ENCODE assay signal across 9 mouse cellular contexts in genomic region chr7:141755831-141756230, GRCm38 (mm10). TPM values are rescaled to one million over a fixed set of nuclear protein-coding genes. Genes with fewer than 3 reads are reported as not detected.
DNase-seq lines count a peak whose midpoint lies in the region; ATAC-seq lines count a peak whose summit lies in the region.
"Had no signal": no experiment of that assay in that cellular context is flagged by ENCODE, and none has a peak within 500 bp of the region (broad histone marks: within the 10 kb centered on the region; RNA-seq: fewer than 3 reads in every experiment).

No protein-coding gene starts in this region.

- H3K4me3 ChIP-seq in forebrain, embryonic 14.5 days (ENCODE audit: low read depth, low read length) = no peak overlapping the region
- no peak overlapping the region for H3K4me3 ChIP-seq in forebrain, embryonic 13.5 days
- no peak overlapping the region for H3K4me3 ChIP-seq in hindbrain, embryonic 12.5 days
- H3K4me3 ChIP-seq in midbrain, embryonic 11.5 days (ENCODE audit: low read depth, low read length) = no peak overlapping the region

- DNase-seq in forebrain, embryonic 14.5 days (ENCODE audit: low spot score) = peak; percentile 75
- peak; percentile 13 for DNase-seq in T-cell, adult 2 months (ENCODE audit: low spot score)
- DNase-seq in cerebellum, postnatal 4 days (ENCODE audit: low spot score in 2 of 2) = peak; percentile 49 to 86
- DNase-seq in left cerebral cortex, adult 8-10 months (ENCODE audit: low spot score in 2 of 2) = peak; percentile 52 to 59
- DNase-seq in midbrain, embryonic 11.5 days (ENCODE audit: low spot score, missing footprints) = peak; percentile 95
- DNase-seq in spleen, postnatal 36 days (ENCODE audit: low spot score in 2 of 2) = peak; percentile 27 to 40

- no peaks in the 10 kb centered on the region for H3K4me1 ChIP-seq in forebrain, embryonic 14.5 days (ENCODE audit: control insufficient read depth, insufficient read depth, low read length)
- H3K4me1 ChIP-seq in forebrain, embryonic 13.5 days = no peaks in the 10 kb centered on the region
- H3K4me1 ChIP-seq in hindbrain, embryonic 12.5 days = no peaks in the 10 kb centered on the region
- no peaks in the 10 kb centered on the region for H3K4me1 ChIP-seq in midbrain, embryonic 11.5 days (ENCODE audit: control insufficient read depth, insufficient read depth, low read length)

- 51% methylated on average over 4 of the region's 4 CpGs for whole genome bisulfite sequencing in forebrain, embryonic 14.5 days
- WGBS in forebrain, embryonic 13.5 days = 44% methylated on average over 4 of the region's 4 CpGs
- whole genome bisulfite sequencing in hindbrain, embryonic 12.5 days = 58% methylated on average over 4 of the region's 4 CpGs
- WGBS in midbrain, embryonic 11.5 days = 51% methylated on average over 4 of the region's 4 CpGs

- H3K36me3 ChIP-seq in forebrain, embryonic 14.5 days (ENCODE audit: control insufficient read depth, insufficient read depth, low read length) = no peaks in the 10 kb centered on the region
- no peaks in the 10 kb centered on the region for H3K36me3 ChIP-seq in forebrain, embryonic 13.5 days (ENCODE audit: poor library complexity, severe bottlenecking)
- H3K36me3 ChIP-seq in hindbrain, embryonic 12.5 days = no peaks in the 10 kb centered on the region
- H3K36me3 ChIP-seq in midbrain, embryonic 11.5 days (ENCODE audit: control insufficient read depth, insufficient read depth, low read length) = no peaks in the 10 kb centered on the region

- H3K9me3 ChIP-seq in forebrain, embryonic 14.5 days (replicated peaks; ENCODE audit: control insufficient read depth, low read length) = no peaks in the 10 kb centered on the region
- no peaks in the 10 kb centered on the region for H3K9me3 ChIP-seq in forebrain, embryonic 13.5 days (replicated peaks)
- H3K9me3 ChIP-seq in hindbrain, embryonic 12.5 days (replicated peaks) = no peaks in the 10 kb centered on the region
- no peaks in the 10 kb centered on the region for H3K9me3 ChIP-seq in midbrain, embryonic 11.5 days (ENCODE audit: control insufficient read depth, low read length)

- no peak for ATAC-seq in forebrain, embryonic 14.5 days
- ATAC-seq in forebrain, embryonic 13.5 days = no peak
- ATAC-seq in hindbrain, embryonic 12.5 days (ENCODE audit: low FRiP score) = 0 out of 2 replicates have a peak, but pooled peaks have one; percentile 19
- 0 out of 2 replicates have a peak, but pooled peaks have one; percentile 35 for ATAC-seq in midbrain, embryonic 11.5 days (ENCODE audit: low FRiP score)

- no peak overlapping the region for H3K9ac ChIP-seq in forebrain, embryonic 14.5 days (ENCODE audit: low read length)
- no peak overlapping the region for H3K9ac ChIP-seq in forebrain, embryonic 13.5 days
- no peak overlapping the region for H3K9ac ChIP-seq in hindbrain, embryonic 12.5 days
- H3K9ac ChIP-seq in midbrain, embryonic 11.5 days (ENCODE audit: low read length) = no peak overlapping the region

- H3K27ac ChIP-seq in forebrain, embryonic 14.5 days (ENCODE audit: low read depth, low read length) = no peak overlapping the region
- no peak overlapping the region for H3K27ac ChIP-seq in forebrain, embryonic 13.5 days
- H3K27ac ChIP-seq in hindbrain, embryonic 12.5 days = no peak overlapping the region
- H3K27ac ChIP-seq in midbrain, embryonic 11.5 days (ENCODE audit: low read depth, low read length) = no peak overlapping the region

- no peaks in the 10 kb centered on the region for H3K27me3 ChIP-seq in forebrain, embryonic 14.5 days (replicated peaks; ENCODE audit: control insufficient read depth, insufficient read depth, low read length)
- no peaks in the 10 kb centered on the region for H3K27me3 ChIP-seq in forebrain, embryonic 13.5 days
- no peaks in the 10 kb centered on the region for H3K27me3 ChIP-seq in hindbrain, embryonic 12.5 days
- H3K27me3 ChIP-seq in midbrain, embryonic 11.5 days (ENCODE audit: control insufficient read depth, insufficient read depth, low read length) = no peaks in the 10 kb centered on the region

- H3K4me2 ChIP-seq in forebrain, embryonic 14.5 days (ENCODE audit: low read length) = no peak overlapping the region
- no peak overlapping the region for H3K4me2 ChIP-seq in forebrain, embryonic 13.5 days
- no peak overlapping the region for H3K4me2 ChIP-seq in hindbrain, embryonic 12.5 days (replicated peaks)
- H3K4me2 ChIP-seq in midbrain, embryonic 11.5 days = no peak overlapping the region

RNA-seq across cellular contexts. Expression of gene Muc5ac, which starts 32.9 kb away (rescaled TPM):
- polyA plus RNA-seq in forebrain, embryonic 14.5 days (2014; fragmentation: Nextera tagmentation; extraction: Ambion mirVana) = not detected in 2 replicates
- polyA plus RNA-seq in forebrain, embryonic 13.5 days (2015; fragmentation: Nextera tagmentation; extraction: Ambion mirVana) = not detected in 2 replicates
- not detected in 2 replicates for polyA plus RNA-seq in hindbrain, embryonic 12.5 days (2016; fragmentation: Nextera tagmentation; extraction: Ambion mirVana)
- under 1 TPM in 2 of 4 experiments, not detected in 2; 0.02 TPM for total RNA-seq in left cerebral cortex, adult 8-10 months (2022)
- not detected in 2 replicates for polyA plus RNA-seq in midbrain, embryonic 11.5 days (2014; fragmentation: Nextera tagmentation; extraction: Ambion mirVana)
- polyA plus RNA-seq: neural tube, embryonic 14.5 days had no signal

Comparison
In these comparisons a context has a peak if more than half of its experiments do, and no peak if none do; other contexts are left out.
1. ATAC-seq: peak in hindbrain, embryonic 12.5 days (single experiment) and midbrain, embryonic 11.5 days (single experiment); none in forebrain, embryonic 14.5 days (single experiment) and forebrain, embryonic 13.5 days (single experiment).
2. DNase-seq: peak in every context shown above with its lines; median percentile 95 in midbrain, embryonic 11.5 days; 75 in forebrain, embryonic 14.5 days; 68 in cerebellum, postnatal 4 days; 56 in left cerebral cortex, adult 8-10 months; 34 in spleen, postnatal 36 days; 13 in T-cell, adult 2 months.